Mouse (Mus musculus) CH12.LX (cell line): ENCODE measurements at regions not wholly inside any gene's neighbourhood (a gene's known extent, or its start where the extent isn't known, plus 50 kb on each side); places are given as distances from the start of the nearest gene placed in this dataset.

Experiments used
- DNase-seq: peaks from one replicate; pipeline ENCODE4 v3.0.0-alpha.2; 2013; ENCODE audit errors: extremely low read depth
- H3K27ac ChIP-seq: 2 replicates; pipeline ENCODE4 v1.5.1; 2012; ENCODE audit warnings: low read depth, mild to moderate bottlenecking, control low read depth, moderate library complexity; ENCODE audit not compliant: insufficient read depth
- H3K27me3 ChIP-seq: replicated peaks from 2 replicates; pipeline ENCODE3; 2012; ENCODE audit warnings: inconsistent platforms
- H3K36me3 ChIP-seq, 2 experiments: replicated peaks in 1 of 2; 2 replicates each; pipeline versions ENCODE3 to v1.6.1; 2012; ENCODE audit warnings: inconsistent platforms in 1 of 2, low read length in 1 of 2, mild to moderate bottlenecking in 1 of 2, mixed read lengths in 1 of 2, moderate library complexity in 1 of 2; ENCODE audit not compliant: control insufficient read depth in 1 of 2, insufficient read depth in 1 of 2
- H3K4me1 ChIP-seq, 2 experiments: 2 replicates each; pipeline ENCODE4 v1.6.1; 2012; ENCODE audit warnings: inconsistent platforms in 1 of 2, moderate library complexity in 1 of 2; ENCODE audit not compliant: insufficient read depth in 2 of 2, control insufficient read depth in 1 of 2
- H3K4me2 ChIP-seq: 2 replicates; pipeline ENCODE4 v1.6.1; 2012; ENCODE audit warnings: low read depth, mild to moderate bottlenecking, control low read depth; ENCODE audit not compliant: poor library complexity, insufficient read depth, severe bottlenecking
- H3K4me3 ChIP-seq, 3 experiments: fragments of 150-350 bp in 1 of 3; sonication (generic) in 1 of 3; replicated peaks in 1 of 3; 2 replicates each; pipeline versions ENCODE3 to v1.5.1; 2011 to 2012; ENCODE audit warnings: low read depth in 2 of 3, low read length in 2 of 3, mild to moderate bottlenecking in 2 of 3, moderate library complexity in 2 of 3, control low read depth in 1 of 3, improper control_type of control experiment in 1 of 3, inconsistent platforms in 1 of 3, mixed read lengths in 1 of 3; ENCODE audit not compliant: poor library complexity in 1 of 3
- H3K79me2 ChIP-seq: replicated peaks from 2 replicates; pipeline ENCODE4 v1.6.1; 2012; ENCODE audit warnings: mild to moderate bottlenecking, moderate library complexity; ENCODE audit not compliant: control insufficient read depth, poor library complexity, insufficient read depth, severe bottlenecking; ENCODE audit errors: extremely low read depth
- H3K9ac ChIP-seq: 2 replicates; pipeline ENCODE4 v1.6.1; 2012; ENCODE audit warnings: low read depth, mild to moderate bottlenecking, control low read depth, moderate library complexity; ENCODE audit not compliant: insufficient read depth
- H3K9me3 ChIP-seq: replicated peaks from 2 replicates; pipeline ENCODE3; 2012; ENCODE audit warnings: low read length, inconsistent platforms, mixed read lengths
- CHD1 ChIP-seq: IDR thresholded peaks from 2 replicates; pipeline ENCODE4 v1.6.1; 2012; ENCODE audit warnings: low read depth, low read length, improper control_type of control experiment, inconsistent platforms
- CHD2 ChIP-seq: IDR thresholded peaks from 2 replicates; pipeline ENCODE4 v1.6.1; 2011; ENCODE audit warnings: low read length, improper control_type of control experiment
- EP300 ChIP-seq: IDR thresholded peaks from 2 replicates; pipeline ENCODE4 v1.6.1; 2011; ENCODE audit warnings: low read length, improper control_type of control experiment
- ETS1 ChIP-seq: conservative IDR thresholded peaks from 2 replicates; pipeline ENCODE4 v1.6.1; 2012; ENCODE audit warnings: low read depth, mild to moderate bottlenecking, inconsistent platforms, low read length, improper control_type of control experiment, moderate library complexity
- GABPA ChIP-seq: IDR thresholded peaks from 2 replicates; pipeline ENCODE4 v1.6.1; 2012; ENCODE audit warnings: low read depth, low read length, improper control_type of control experiment, inconsistent platforms; ENCODE audit not compliant: insufficient replicate concordance
- HCFC1 ChIP-seq: IDR thresholded peaks from 2 replicates; pipeline ENCODE4 v1.6.1; 2012; ENCODE audit warnings: low read depth, mild to moderate bottlenecking, inconsistent platforms, low read length, improper control_type of control experiment
- IRF4 ChIP-seq: IDR thresholded peaks from 2 replicates; pipeline ENCODE4 v1.6.1; 2014; ENCODE audit warnings: low read depth, mild to moderate bottlenecking, inconsistent platforms, low read length, improper control_type of control experiment
- JUN ChIP-seq: IDR thresholded peaks from 2 replicates; pipeline ENCODE4 v1.6.1; 2011; ENCODE audit warnings: low read depth, mild to moderate bottlenecking, low read length, improper control_type of control experiment, moderate library complexity; ENCODE audit not compliant: insufficient read depth
- MAFK ChIP-seq: IDR thresholded peaks from 2 replicates; pipeline ENCODE4 v1.6.1; 2011; ENCODE audit warnings: low read length, improper control_type of control experiment; ENCODE audit not compliant: insufficient replicate concordance
- MAX ChIP-seq: IDR thresholded peaks from 2 replicates; pipeline ENCODE4 v1.6.1; 2011; ENCODE audit warnings: low read length, improper control_type of control experiment
- MEF2A ChIP-seq: IDR thresholded peaks from 2 replicates; pipeline ENCODE4 v1.6.1; 2014; ENCODE audit warnings: low read depth, mild to moderate bottlenecking, inconsistent platforms, low read length, improper control_type of control experiment, borderline replicate concordance
- MYC ChIP-seq: IDR thresholded peaks from 2 replicates; pipeline ENCODE4 v1.6.1; 2011; ENCODE audit warnings: low read depth, mild to moderate bottlenecking, improper control_type of control experiment, low read length
- NELFE ChIP-seq: IDR thresholded peaks from 2 replicates; pipeline ENCODE4 v1.6.1; 2011; ENCODE audit warnings: low read depth, low read length, improper control_type of control experiment
- NRF1 ChIP-seq: IDR thresholded peaks from 2 replicates; pipeline ENCODE4 v1.6.1; 2014; ENCODE audit warnings: low read depth, mild to moderate bottlenecking, inconsistent platforms, low read length, improper control_type of control experiment, moderate library complexity
- POLR2A ChIP-seq: IDR thresholded peaks from 2 replicates; pipeline ENCODE4 v1.6.1; 2011; ENCODE audit warnings: low read depth, mild to moderate bottlenecking, improper control_type of control experiment, low read length
- POLR2AphosphoS2 ChIP-seq: IDR thresholded peaks from 2 replicates; pipeline ENCODE4 v1.6.1; 2011; ENCODE audit warnings: low read depth, low read length, improper control_type of control experiment
- RAD21 ChIP-seq: IDR thresholded peaks from 2 replicates; pipeline ENCODE4 v1.6.1; 2011; ENCODE audit warnings: low read depth, mild to moderate bottlenecking, low read length, improper control_type of control experiment, moderate library complexity
- RCOR1 ChIP-seq: conservative IDR thresholded peaks from 2 replicates; pipeline ENCODE4 v1.6.1; 2012; ENCODE audit warnings: low read depth, mild to moderate bottlenecking, inconsistent platforms, low read length, improper control_type of control experiment
- SIN3A ChIP-seq: IDR thresholded peaks from 2 replicates; pipeline ENCODE4 v1.6.1; 2012; ENCODE audit warnings: low read length, improper control_type of control experiment, inconsistent platforms
- SMC3 ChIP-seq: IDR thresholded peaks from 2 replicates; pipeline ENCODE4 v1.6.1; 2011; ENCODE audit warnings: low read depth, low read length, improper control_type of control experiment
- USF1 ChIP-seq: IDR thresholded peaks from 2 replicates; pipeline ENCODE4 v1.6.1; 2014; ENCODE audit warnings: low read depth, mild to moderate bottlenecking, inconsistent platforms, low read length, improper control_type of control experiment
- USF2 ChIP-seq: conservative IDR thresholded peaks from 2 replicates; pipeline ENCODE4 v1.6.1; 2011; ENCODE audit warnings: low read depth, low read length, improper control_type of control experiment
- ZKSCAN1 ChIP-seq: IDR thresholded peaks from 2 replicates; pipeline ENCODE4 v1.6.1; 2012; ENCODE audit warnings: low read depth, inconsistent platforms, low read length, improper control_type of control experiment, borderline replicate concordance
- ZMIZ1 ChIP-seq: IDR thresholded peaks from 2 replicates; pipeline ENCODE4 v1.6.1; 2012; ENCODE audit warnings: low read depth, mild to moderate bottlenecking, inconsistent platforms, low read length, improper control_type of control experiment
- dilution Hi-C: fragments of 300-500 bp; cut with MboI; formaldehyde crosslinking; loops from 2 replicates; pipeline ENCODE4 v1.14.3; 2020; ENCODE audit warnings: low sequenced_read_pairs; ENCODE audit not compliant: extremely low pct_unique_long_range_greater_than_20kb, extremely low pct_ligation_motif_present
- in situ Hi-C: fragments of 300-500 bp; cut with MboI; formaldehyde crosslinking; loops from 3 replicates; pipeline ENCODE4 v1.14.3; 2019; ENCODE audit warnings: low sequenced_read_pairs, low pct_ligation_motif_present, low pct_unique_long_range_greater_than_20kb, mixed read lengths

GRCm38 (mm10) chr4:72324913-72325312 is 124.2 kb upstream of the Tle1 start:
- dilution Hi-C loops (no loop called here), in situ Hi-C loops (no loop called here)
- H3K4me1 ChIP-seq: no peaks in the 10 kb centered on the region

DNA sequence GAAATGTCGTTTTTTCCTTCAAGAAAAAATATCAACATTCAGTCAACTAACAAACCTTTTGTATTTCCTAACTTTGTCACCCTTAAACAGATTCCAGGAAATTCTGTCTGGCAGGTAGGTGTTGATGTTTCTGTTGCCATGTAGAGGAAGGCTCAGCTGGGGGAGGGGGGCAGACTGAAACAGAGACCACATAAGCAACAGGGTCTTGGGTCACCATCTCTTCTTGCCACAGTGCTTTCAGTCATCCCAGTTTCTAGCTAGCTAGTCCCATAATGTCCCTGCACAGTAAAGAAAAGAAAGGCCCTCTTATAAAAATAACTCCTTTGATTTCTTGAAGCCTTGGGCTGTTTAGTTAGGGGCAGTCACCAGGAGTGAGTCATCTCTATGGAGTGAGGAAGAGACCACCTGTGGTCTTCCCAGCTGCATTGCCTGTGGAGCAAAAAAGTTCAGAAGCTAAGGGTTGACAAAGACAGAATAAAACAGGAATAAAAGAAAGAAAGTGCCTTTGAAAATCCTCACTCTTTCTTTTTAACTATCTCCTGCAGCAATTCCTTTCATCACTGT is 84.5 kb upstream of the Tle1 start:
- no peak for TF ChIP-seq ETS1
- no peak for TF ChIP-seq HCFC1
- TF ChIP-seq NELFE: no peak
- no peak for TF ChIP-seq CHD1
- no peak for TF ChIP-seq GABPA
- TF ChIP-seq SMC3: no peak
- no peak for TF ChIP-seq MAX
- no peak for TF ChIP-seq ZMIZ1
- no peak for TF ChIP-seq RCOR1
- TF ChIP-seq SIN3A: no peak
- no peak for TF ChIP-seq CHD2
- TF ChIP-seq ZKSCAN1: no peak
- TF ChIP-seq MEF2A: no peak
- TF ChIP-seq NRF1: no peak
- in situ Hi-C loops (no loop called here), dilution Hi-C loops (no loop called here)
- no peak overlapping the region for H3K4me3 ChIP-seq
- no peaks in the 10 kb centered on the region for H3K4me1 ChIP-seq
- no peak overlapping the region for H3K4me2 ChIP-seq
- no peak overlapping the region for H3K27ac ChIP-seq
- no peaks in the 10 kb centered on the region for H3K79me2 ChIP-seq
- no peaks in the 10 kb centered on the region for H3K27me3 ChIP-seq
- no peaks in the 10 kb centered on the region for H3K36me3 ChIP-seq
- H3K9ac ChIP-seq: no peak overlapping the region
- peaks cover 29% of the 10 kb centered on the region for H3K9me3 ChIP-seq
- no peak for DNase-seq

More at GRCm38 (mm10) chr4:72324913-72325312, 124.2 kb upstream of the Tle1 start:
- Histone ChIP-seq H3K27ac (no peak overlapping the region), H3K9ac (no peak overlapping the region), H3K9me3 (peaks cover 46% of the 10 kb centered on the region), H3K36me3 (no peaks in the 10 kb centered on the region), H3K4me2 (no peak overlapping the region), H3K27me3 (no peaks in the 10 kb centered on the region), H3K79me2 (no peaks in the 10 kb centered on the region), H3K4me3 (no peak overlapping the region)
- no peak for DNase-seq
- TF ChIP-seq ZMIZ1: no peak
- TF ChIP-seq POLR2AphosphoS2: no peak
- no peak for TF ChIP-seq CHD1
- TF ChIP-seq RAD21: no peak
- TF ChIP-seq USF2: no peak
- no peak for TF ChIP-seq USF1
- no peak for TF ChIP-seq MYC
- no peak for TF ChIP-seq JUN
- no peak for TF ChIP-seq MAFK
- TF ChIP-seq IRF4: no peak
- no peak for TF ChIP-seq ZKSCAN1
- no peak for TF ChIP-seq EP300
- TF ChIP-seq POLR2A: no peak
